Mouse (Mus musculus) left cerebral cortex, postnatal 4 days (tissue): ENCODE results near the gene Ppp1r14b. TPM values are rescaled to one million over a fixed set of nuclear protein-coding genes. Genes with fewer than 3 reads are reported as not detected.

Source experiments
- DNase-seq: peaks from one replicate; pipeline ENCODE4 v3.0.0-alpha.2; 2022
- intact Hi-C: fragments of 180-260 bp; cut with DNase I; formaldehyde crosslinking; loops from one replicate; pipeline ENCODE4 v1.15.1; 2025
- total RNA-seq, 2 experiments: library from RNA; stranded (reverse); gene quantifications; 2 replicates each; pipeline ENCODE4 v1.2.3; 2021

Ppp1r14b gene
- total RNA-seq, 2 experiments from 2014 or later: 335 to 369 TPM

- intact Hi-C loops: no loop called here
- peak; percentile 93 for DNase-seq
Observed at GRCm38 (mm10) chr19:6942249-6942691, 32.5 kb upstream of the Ppp1r14b start, which contains the start of gene Gpr137. Gpr137 (minus strand) TSS chr19:6942480.

GRCm38 (mm10) chr19:6942764-6943163, 32.0 kb upstream of the Ppp1r14b start:
- intact Hi-C loops: no loop called here
- DNase-seq: no peak

- intact Hi-C loops: no loop called here
- no peak for DNase-seq
Observed at GRCm38 (mm10) chr19:6943709-6944108, 31.1 kb upstream of the Ppp1r14b start.

- DNase-seq: no peak
- intact Hi-C loops: loop anchor here (5.0 kb wide), 1 partner anchor 700 kb away; no protein-coding TSS in a partner anchor
Observed at GRCm38 (mm10) chr19:6947742-6948141, 27.0 kb upstream of the Ppp1r14b start.

- peak; percentile 77 for DNase-seq
- intact Hi-C loops: loop anchor here (5.0 kb wide), 1 partner anchor 701 kb away; no protein-coding TSS in a partner anchor
Observed at GRCm38 (mm10) chr19:6948186-6948585, 26.6 kb upstream of the Ppp1r14b start.

- intact Hi-C loops: loop anchor here (5.0 kb wide), 1 partner anchor 702 kb away; no protein-coding TSS in a partner anchor
- DNase-seq: no peak
Observed at GRCm38 (mm10) chr19:6949532-6949931, 25.2 kb upstream of the Ppp1r14b start.

GRCm38 (mm10) chr19:6949951-6950350, 24.8 kb upstream of the Ppp1r14b start:
- intact Hi-C loops: loop anchor here (5.0 kb wide), 1 partner anchor 703 kb away; no protein-coding TSS in a partner anchor
- no peak for DNase-seq

GRCm38 (mm10) chr19:6950613-6951153, 24.1 kb upstream of the Ppp1r14b start:
- peak; percentile 43 for DNase-seq

GRCm38 (mm10) chr19:6951381-6951968, 23.3 kb upstream of the Ppp1r14b start:
- DNase-seq: peak; percentile 93
- intact Hi-C loops: no loop called here

More at GRCm38 (mm10) chr19:6950613-6951153, 24.1 kb upstream of the Ppp1r14b start:
- intact Hi-C loops: no loop called here

GRCm38 (mm10) chr19:6951994-6952711, 22.6 kb upstream of the Ppp1r14b start:
- intact Hi-C loops: no loop called here
- peak; percentile 75 for DNase-seq

GRCm38 (mm10) chr19:6952712-6953037, 22.1 kb upstream of the Ppp1r14b start:
- no peak for DNase-seq
- intact Hi-C loops: no loop called here

- intact Hi-C loops: no loop called here
- no peak for DNase-seq
Observed at GRCm38 (mm10) chr19:6954046-6954445, 20.7 kb upstream of the Ppp1r14b start.

- intact Hi-C loops: no loop called here
- no peak for DNase-seq
Observed at GRCm38 (mm10) chr19:6955424-6955823, 19.3 kb upstream of the Ppp1r14b start.

- no peak for DNase-seq
- intact Hi-C loops: no loop called here
Observed at GRCm38 (mm10) chr19:6956461-6956860, 18.3 kb upstream of the Ppp1r14b start.

- intact Hi-C loops: no loop called here
Observed at GRCm38 (mm10) chr19:6968491-6969271, 6.1 kb upstream of the Ppp1r14b start.

GRCm38 (mm10) chr19:6969291-6969664, 5.5 kb upstream of the Ppp1r14b start:
- DNase-seq: no peak
- intact Hi-C loops: no loop called here

More at GRCm38 (mm10) chr19:6968491-6969271, 6.1 kb upstream of the Ppp1r14b start:
- no peak for DNase-seq

- DNase-seq: peak; percentile 64
- intact Hi-C loops: no loop called here
Observed at GRCm38 (mm10) chr19:6969665-6970381, 4.9 kb upstream of the Ppp1r14b start.

- no peak for DNase-seq
- intact Hi-C loops: no loop called here
Observed at GRCm38 (mm10) chr19:6970460-6971085, 4.2 kb upstream of the Ppp1r14b start.

GRCm38 (mm10) chr19:6971644-6972043, 3.1 kb upstream of the Ppp1r14b start:
- intact Hi-C loops: no loop called here

More at GRCm38 (mm10) chr19:6971644-6972043, 3.1 kb upstream of the Ppp1r14b start:
- no peak for DNase-seq
